ENCODE assay signal across 30 mouse cellular contexts in genomic region chr16:44805976-44806375, GRCm38 (mm10). TPM values are rescaled to one million over a fixed set of nuclear protein-coding genes. Genes with fewer than 3 reads are reported as not detected.
"Had no signal": no experiment of that assay in that cellular context is flagged by ENCODE, and none has a peak within 500 bp of the region (broad histone marks: within the 10 kb centered on the region; RNA-seq: fewer than 3 reads in every experiment).

No protein-coding gene starts in this region.

- DNase-seq: cerebellum, adult 9-11 months; cerebellum, postnatal 10 days; cerebellum, postnatal 14 days; cerebellum, postnatal 25 days; cerebellum, postnatal 36 days; embryo, embryonic 11 days; forebrain, postnatal 0 days; gastrocnemius, adult 2 months; gastrocnemius, postnatal 10 days; gastrocnemius, postnatal 25 days; gastrocnemius, postnatal 36 days; heart, adult 11 months; heart, adult 18-20 months; heart, adult 2 months had no signal

- H3K4me1 ChIP-seq: embryonic facial prominence, embryonic 10.5 days; embryonic facial prominence, embryonic 12.5 days; embryonic facial prominence, embryonic 13.5 days; embryonic facial prominence, embryonic 15.5 days; forebrain, embryonic 10.5 days; forebrain, embryonic 12.5 days; forebrain, embryonic 13.5 days; forebrain, embryonic 15.5 days had no signal

- H3K4me2 ChIP-seq: embryonic facial prominence, embryonic 12.5 days; embryonic facial prominence, embryonic 13.5 days; embryonic facial prominence, embryonic 15.5 days; forebrain, embryonic 12.5 days; forebrain, embryonic 13.5 days; forebrain, embryonic 15.5 days; heart, embryonic 11.5 days had no signal

- H3K27ac ChIP-seq: embryonic facial prominence, embryonic 10.5 days; embryonic facial prominence, embryonic 12.5 days; embryonic facial prominence, embryonic 13.5 days; embryonic facial prominence, embryonic 15.5 days; forebrain, embryonic 10.5 days; forebrain, embryonic 12.5 days; forebrain, embryonic 13.5 days; forebrain, embryonic 15.5 days; gastrocnemius, adult 2 months; heart, adult 2 months; heart, embryonic 10.5 days had no signal

- H3K36me3 ChIP-seq: embryonic facial prominence, embryonic 10.5 days; embryonic facial prominence, embryonic 12.5 days; embryonic facial prominence, embryonic 13.5 days; embryonic facial prominence, embryonic 15.5 days; forebrain, embryonic 10.5 days; forebrain, embryonic 12.5 days; forebrain, embryonic 15.5 days; heart, embryonic 10.5 days had no signal

- ATAC-seq: forebrain, embryonic 13.5 days; forebrain, embryonic 14.5 days; forebrain, embryonic 15.5 days; forebrain, embryonic 16.5 days; forebrain, postnatal 0 days had no signal

- H3K9ac ChIP-seq: embryonic facial prominence, embryonic 12.5 days; embryonic facial prominence, embryonic 13.5 days; embryonic facial prominence, embryonic 15.5 days; forebrain, embryonic 12.5 days; forebrain, embryonic 13.5 days; forebrain, embryonic 15.5 days; forebrain, postnatal 0 days had no signal

- H3K9me3 ChIP-seq: embryonic facial prominence, embryonic 10.5 days; embryonic facial prominence, embryonic 12.5 days; embryonic facial prominence, embryonic 13.5 days; embryonic facial prominence, embryonic 15.5 days; forebrain, embryonic 10.5 days; forebrain, embryonic 12.5 days; forebrain, embryonic 13.5 days; forebrain, embryonic 15.5 days; heart, embryonic 10.5 days had no signal

- H3K4me3 ChIP-seq: embryonic facial prominence, embryonic 10.5 days; embryonic facial prominence, embryonic 12.5 days; embryonic facial prominence, embryonic 13.5 days; embryonic facial prominence, embryonic 15.5 days; erythroblast, embryonic 14.5 days; forebrain, embryonic 10.5 days; forebrain, embryonic 12.5 days; forebrain, embryonic 13.5 days; forebrain, embryonic 15.5 days; gastrocnemius, adult 2 months; heart, adult 2 months; heart, embryonic 10.5 days had no signal

- H3K27me3 ChIP-seq: embryonic facial prominence, embryonic 12.5 days; embryonic facial prominence, embryonic 13.5 days; embryonic facial prominence, embryonic 15.5 days; forebrain, embryonic 12.5 days; forebrain, embryonic 13.5 days; forebrain, embryonic 15.5 days had no signal

RNA-seq across cellular contexts. Expression of gene Cd200r4, which starts 5.6 kb away (rescaled TPM):
- total RNA-seq: forebrain, postnatal 0 days; gastrocnemius, adult 18-20 months; gastrocnemius, adult 2 months; gastrocnemius, adult 8-10 months; gastrocnemius, postnatal 10 days; gastrocnemius, postnatal 25 days; gastrocnemius, postnatal 36 days; heart, adult 18-20 months; heart, adult 2 months had no signal
- polyA plus RNA-seq: embryonic facial prominence, embryonic 10.5 days; embryonic facial prominence, embryonic 11.5 days; embryonic facial prominence, embryonic 12.5 days; embryonic facial prominence, embryonic 13.5 days; erythroblast, embryonic 14.5 days; forebrain, embryonic 13.5 days; forebrain, embryonic 14.5 days; forebrain, embryonic 15.5 days; forebrain, embryonic 16.5 days had no signal

RNA-seq across cellular contexts. Expression of gene Cd200r1, which starts 40.4 kb away (rescaled TPM):
- polyA plus RNA-seq: erythroblast, embryonic 14.5 days had no signal
